Mouse (Mus musculus) liver, embryonic 16.5 days (tissue): ENCODE results near the gene Hs3st5. TPM values are rescaled to one million over a fixed set of nuclear protein-coding genes. Genes with fewer than 3 reads are reported as not detected.

Source experiments
- ATAC-seq: fragments of 200-750 bp; cut with Nextera tagmentation; 2 replicates; pipeline ENCODE4 v1.8.0; 2017; ENCODE audit warnings: low read depth, mild to moderate bottlenecking, moderate number of reproducible peaks, moderate library complexity
- H3K27ac ChIP-seq: fragments of 300-500 bp; sonication (generic); 2 replicates; pipeline ENCODE4 v1.5.1; 2014; ENCODE audit warnings: mild to moderate bottlenecking, low read length
- H3K27me3 ChIP-seq: fragments of 300-500 bp; sonication (generic); 2 replicates; pipeline ENCODE4 v1.6.1; 2014; ENCODE audit warnings: low read depth, low read length, mixed read lengths; ENCODE audit not compliant: control insufficient read depth, insufficient read depth
- H3K36me3 ChIP-seq: fragments of 300-500 bp; sonication (generic); 2 replicates; pipeline ENCODE4 v1.6.1; 2014; ENCODE audit warnings: mild to moderate bottlenecking; ENCODE audit not compliant: control insufficient read depth, insufficient read depth
- H3K4me1 ChIP-seq: fragments of 300-500 bp; sonication (generic); 2 replicates; pipeline ENCODE4 v1.6.1; 2014; ENCODE audit warnings: low read depth, low read length, mixed read lengths; ENCODE audit not compliant: control insufficient read depth
- H3K4me2 ChIP-seq: fragments of 300-500 bp; sonication (generic); 2 replicates; pipeline ENCODE4 v1.6.1; 2014; ENCODE audit warnings: low read depth, low read length, mixed read lengths
- H3K4me3 ChIP-seq: fragments of 300-500 bp; sonication (generic); 2 replicates; pipeline ENCODE4 v1.5.1; 2014; ENCODE audit warnings: low read depth, mild to moderate bottlenecking, low read length
- H3K9ac ChIP-seq: fragments of 300-500 bp; sonication (generic); 2 replicates; pipeline ENCODE4 v1.6.1; 2014; ENCODE audit warnings: low read depth, low read length
- H3K9me3 ChIP-seq: fragments of 300-500 bp; sonication (generic); replicated peaks from 2 replicates; pipeline ENCODE4 v1.6.1; 2016; ENCODE audit warnings: low read length; ENCODE audit not compliant: control insufficient read depth
- WGBS: fragments of 180-500 bp; shearing (Covaris S2); extraction: QIAGEN DNeasy Blood & Tissue Kit; methylation state at CpG from one replicate; pipeline ENCODE4 v1.1.7; 2014; ENCODE audit not compliant: insufficient replicate concordance; 5-methylcytosine and 5-hydroxymethylcytosine counted together
- polyA plus RNA-seq: library from polyadenylated mRNA; unstranded; fragments of >200 nt; fragmentation: Nextera tagmentation; extraction: Ambion mirVana; gene quantifications from 2 replicates; pipeline ENCODE4 v1.2.1, GENCODE M21; 2015

Gene Hs3st5
- polyA plus RNA-seq, 1 experiment from 2014 or later, result 0.05 TPM

- WGBS, result 63% methylated on average over 3 of the region's 3 CpGs
- no peaks in the 10 kb centered on the region for H3K4me1 ChIP-seq
- no peaks in the 10 kb centered on the region for H3K36me3 ChIP-seq
- H3K27ac ChIP-seq, result no peak overlapping the region
- H3K4me2 ChIP-seq, result no peak overlapping the region
- H3K4me3 ChIP-seq, result no peak overlapping the region
- no peak for ATAC-seq
- H3K9me3 ChIP-seq, result no peaks in the 10 kb centered on the region
- H3K9ac ChIP-seq, result no peak overlapping the region
- no peaks in the 10 kb centered on the region for H3K27me3 ChIP-seq
These were observed 343.6 kb downstream of the Hs3st5 start for GRCm38 (mm10) chr10:36850231-36850630.

GRCm38 (mm10) chr10:36862127-36862895, 355.7 kb downstream of the Hs3st5 start:
- H3K4me1 ChIP-seq, result no peaks in the 10 kb centered on the region
- H3K4me3 ChIP-seq, result no peak overlapping the region
- WGBS, result 68% methylated on average over 2 of the region's 2 CpGs
- ATAC-seq, result no peak
- no peak overlapping the region for H3K27ac ChIP-seq
- no peak overlapping the region for H3K9ac ChIP-seq
- H3K9me3 ChIP-seq, result no peaks in the 10 kb centered on the region
- H3K36me3 ChIP-seq, result no peaks in the 10 kb centered on the region
- no peaks in the 10 kb centered on the region for H3K27me3 ChIP-seq
- no peak overlapping the region for H3K4me2 ChIP-seq
